Mouse (Mus musculus): ENCODE measurements at regions not wholly inside any gene's neighbourhood (a gene's known extent, or its start where the extent isn't known, plus 50 kb on each side); places are given as distances from the start of the nearest gene placed in this dataset.
A peak's percentile ranks its signal among the peaks of the same experiment; 100 is the strongest.

DNA sequence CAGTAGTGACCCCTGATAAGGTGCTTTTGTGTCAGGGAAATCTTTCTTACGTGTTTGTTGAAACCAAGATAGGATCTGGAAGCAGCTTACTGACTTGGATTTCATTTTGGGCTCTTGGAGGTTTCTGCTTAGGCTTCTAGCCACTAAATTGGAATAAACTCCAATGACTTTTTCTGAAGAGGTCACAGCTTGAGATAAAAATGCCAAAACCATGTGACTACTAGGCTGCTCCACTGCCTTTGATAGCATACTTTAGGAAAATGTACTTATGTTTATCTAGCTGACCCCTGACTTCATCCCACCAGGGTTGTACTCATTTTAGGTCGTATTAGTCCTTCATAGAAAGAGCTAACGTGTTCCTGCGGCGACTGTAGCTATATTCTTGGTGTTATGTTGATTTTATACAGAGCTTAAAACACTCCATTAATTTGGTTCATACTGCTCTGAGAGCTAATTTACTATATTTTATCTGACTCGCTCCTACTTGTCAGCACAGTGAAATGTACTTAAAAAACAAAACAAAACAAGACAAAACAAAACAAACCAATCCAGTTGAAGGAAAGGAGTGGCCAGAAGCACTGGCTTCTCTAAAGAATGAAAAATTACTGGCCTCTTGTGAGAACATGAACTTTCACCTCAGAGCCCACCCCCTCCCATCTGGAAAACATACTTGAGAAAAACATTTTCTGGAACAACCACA is 168.5 kb upstream of the Pbx1 start:
- no peak for DNase-seq
- intact Hi-C loops (cut with DNase I; ENCODE audit: low total_unique reads), result no loop called here

DNA sequence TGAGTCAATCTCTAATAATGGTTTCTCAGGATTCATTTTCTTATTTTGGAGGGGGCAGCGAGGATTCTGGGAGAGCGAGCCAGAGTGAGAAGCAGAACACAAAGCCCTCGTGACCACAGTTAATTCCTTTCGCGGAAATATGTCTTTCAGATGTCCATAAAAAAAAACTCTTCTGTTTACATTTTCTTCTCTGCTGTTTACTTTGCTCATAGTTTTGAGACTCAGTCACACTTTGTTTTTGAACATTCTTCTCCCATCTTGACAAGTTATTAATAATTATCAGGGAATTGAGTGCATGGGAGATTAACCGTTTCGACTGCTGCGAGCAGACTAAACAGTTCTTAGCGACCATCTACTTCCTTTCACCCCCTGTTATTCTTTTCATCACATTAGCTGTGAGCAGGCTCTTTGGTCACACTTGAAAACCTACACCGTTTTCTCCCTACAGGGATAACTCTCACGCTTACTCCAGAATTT is 166.2 kb upstream of the Pbx1 start:
- DNase-seq, result no peak
- intact Hi-C loops (cut with DNase I; ENCODE audit: low total_unique reads), result no loop called here

DNA sequence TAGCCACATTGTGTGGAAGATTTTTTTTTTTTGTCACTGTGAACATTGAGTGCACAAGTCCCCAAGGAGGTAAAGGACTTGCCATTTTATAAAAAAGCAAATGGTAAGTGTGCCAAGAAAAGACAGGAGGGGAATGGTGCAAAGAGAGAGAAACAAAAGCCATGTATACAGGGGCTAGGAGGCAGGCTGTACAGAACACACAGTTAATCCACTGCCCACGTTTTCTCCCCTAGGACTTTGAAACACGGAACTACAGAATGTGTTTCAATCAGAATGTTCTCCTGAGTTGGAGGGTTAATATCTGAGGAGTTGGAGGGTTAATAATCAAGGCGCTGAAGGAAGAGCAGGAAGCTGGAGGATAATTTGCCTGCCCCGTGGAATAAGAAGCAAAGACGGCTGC is 165.4 kb upstream of the Pbx1 start:
- DNase-seq, result no peak

DNA sequence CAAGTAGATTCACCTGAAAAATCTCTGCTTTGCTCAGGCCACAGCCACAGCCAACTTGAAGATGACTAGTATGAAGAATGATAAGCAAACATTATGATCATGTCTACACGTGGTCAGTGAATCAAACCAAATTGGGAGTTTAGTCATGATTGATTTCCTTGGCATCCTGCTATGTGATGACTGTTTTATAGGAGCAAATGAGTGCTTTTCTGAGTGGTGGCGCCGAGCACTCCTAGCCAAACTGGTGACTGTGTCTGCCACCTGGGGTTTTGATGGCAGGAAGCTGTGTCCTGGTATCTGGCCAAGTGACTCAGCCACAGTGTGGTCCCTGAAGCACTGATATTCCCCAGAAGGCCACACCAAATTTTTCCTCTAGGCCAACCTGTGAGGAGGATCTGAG is 152.1 kb upstream of the Pbx1 start:
- intact Hi-C loops (cut with DNase I; ENCODE audit: low total_unique reads), result no loop called here
- DNase-seq, result peak; percentile 9

More for the DNA sequence above, 165.4 kb upstream of the Pbx1 start:
- intact Hi-C loops (cut with DNase I; ENCODE audit: low total_unique reads), result no loop called here

- no peak for DNase-seq
- intact Hi-C loops (cut with DNase I; ENCODE audit: low total_unique reads), result no loop called here
These were observed 150.4 kb upstream of the Pbx1 start for GRCm38 (mm10) chr1:168582434-168582833.

GRCm38 (mm10) chr1:168569930-168570515 is 138.0 kb upstream of the Pbx1 start:
- DNase-seq, result no peak
- intact Hi-C loops (cut with DNase I; ENCODE audit: low total_unique reads), result no loop called here

DNA sequence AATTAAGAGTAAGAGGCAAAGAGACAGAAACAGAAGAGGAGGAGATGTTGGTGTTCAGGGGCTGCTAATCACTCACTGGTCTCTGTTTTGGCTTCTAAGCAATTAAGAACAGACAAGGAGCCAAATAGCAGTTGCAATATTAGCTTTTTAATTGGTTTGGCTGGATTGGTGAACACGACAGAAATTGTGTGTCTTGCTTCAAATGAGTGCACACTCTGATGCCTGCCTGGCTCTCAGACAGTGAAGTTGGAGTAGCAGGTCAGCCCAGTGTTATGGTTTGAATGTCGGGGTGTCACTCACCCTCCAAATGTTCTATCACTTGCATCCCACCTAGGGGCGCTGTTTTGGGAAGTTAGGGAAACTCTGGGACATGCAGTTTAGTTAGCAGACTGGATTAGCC is 120.3 kb upstream of the Pbx1 start:
- intact Hi-C loops (cut with DNase I; ENCODE audit: low total_unique reads), result no loop called here
- no peak for DNase-seq

GRCm38 (mm10) chr1:168549807-168550435 is 117.9 kb upstream of the Pbx1 start:
- intact Hi-C loops (cut with DNase I; ENCODE audit: low total_unique reads), result no loop called here
- DNase-seq, result no peak

GRCm38 (mm10) chr1:168546156-168546555 is 114.1 kb upstream of the Pbx1 start:
- no peak for DNase-seq
- intact Hi-C loops (cut with DNase I; ENCODE audit: low total_unique reads), result no loop called here

DNA sequence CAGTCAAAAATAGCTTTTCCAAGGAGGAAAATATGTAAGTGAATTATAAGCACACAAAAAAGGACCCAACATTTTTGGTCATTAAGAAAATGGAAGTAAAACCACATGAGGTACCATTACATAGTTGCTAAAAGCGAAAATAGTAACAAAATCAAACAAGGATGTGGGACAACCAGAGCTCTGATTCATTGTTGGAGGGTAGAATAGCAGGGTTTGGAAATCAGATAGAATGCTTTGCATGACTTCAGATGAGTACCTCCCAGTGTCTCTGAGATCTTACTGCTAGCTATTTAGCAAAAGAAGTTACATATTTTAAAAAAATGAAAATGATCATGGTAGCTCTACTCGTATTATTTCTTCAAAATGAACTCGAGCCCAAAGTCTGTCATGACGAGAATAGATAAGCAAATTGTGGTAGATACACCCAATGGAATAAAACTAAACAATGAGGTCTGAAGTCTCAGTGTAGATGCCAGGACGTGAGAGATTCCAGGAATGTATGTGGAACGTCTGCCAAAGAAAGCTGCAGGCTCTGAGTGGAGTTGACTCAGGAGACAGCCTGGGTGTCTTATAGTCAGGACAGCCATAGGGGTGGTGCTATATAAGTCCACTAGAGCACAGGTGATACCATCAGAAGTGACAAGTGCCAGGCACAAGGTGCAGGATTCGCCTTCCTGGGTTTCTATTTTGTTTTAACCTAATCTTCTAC is 113.2 kb upstream of the Pbx1 start:
- intact Hi-C loops (cut with DNase I; ENCODE audit: low total_unique reads), result no loop called here

GRCm38 (mm10) chr1:168541231-168541630 is 109.2 kb upstream of the Pbx1 start:
- no peak for DNase-seq
- intact Hi-C loops (cut with DNase I; ENCODE audit: low total_unique reads), result no loop called here

More for the DNA sequence above, 113.2 kb upstream of the Pbx1 start:
- no peak for DNase-seq

- intact Hi-C loops (cut with DNase I; ENCODE audit: low total_unique reads), result no loop called here
- no peak for DNase-seq
These were observed 86.0 kb upstream of the Pbx1 start for GRCm38 (mm10) chr1:168518087-168518486.

GRCm38 (mm10) chr1:168506326-168506725 is 74.3 kb upstream of the Pbx1 start:
- intact Hi-C loops (cut with DNase I; ENCODE audit: low total_unique reads), result no loop called here
- no peak for DNase-seq

DNA sequence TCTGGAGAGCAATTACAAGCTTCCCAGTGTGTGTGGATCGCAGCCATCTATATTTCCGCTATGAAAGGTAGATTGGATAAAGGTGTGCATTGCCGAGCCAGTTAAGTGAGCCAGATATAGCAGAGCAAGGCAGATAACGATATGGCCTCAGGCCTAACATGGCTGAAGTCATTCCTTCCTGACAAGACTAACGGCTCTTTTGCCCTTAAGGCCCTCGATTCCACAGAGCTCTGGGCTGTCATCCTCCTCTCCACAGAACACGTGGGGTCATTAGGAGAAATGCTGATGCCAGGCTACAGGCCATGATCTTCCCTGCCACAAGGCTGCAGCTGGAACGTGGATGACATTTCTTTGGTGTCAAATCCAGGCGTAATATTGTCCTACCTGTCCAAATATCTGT is 72.7 kb upstream of the Pbx1 start:
- DNase-seq, result no peak
- intact Hi-C loops (cut with DNase I; ENCODE audit: low total_unique reads), result no loop called here

GRCm38 (mm10) chr1:168502266-168502665 is 70.2 kb upstream of the Pbx1 start:
- DNase-seq, result peak; percentile 21

DNA sequence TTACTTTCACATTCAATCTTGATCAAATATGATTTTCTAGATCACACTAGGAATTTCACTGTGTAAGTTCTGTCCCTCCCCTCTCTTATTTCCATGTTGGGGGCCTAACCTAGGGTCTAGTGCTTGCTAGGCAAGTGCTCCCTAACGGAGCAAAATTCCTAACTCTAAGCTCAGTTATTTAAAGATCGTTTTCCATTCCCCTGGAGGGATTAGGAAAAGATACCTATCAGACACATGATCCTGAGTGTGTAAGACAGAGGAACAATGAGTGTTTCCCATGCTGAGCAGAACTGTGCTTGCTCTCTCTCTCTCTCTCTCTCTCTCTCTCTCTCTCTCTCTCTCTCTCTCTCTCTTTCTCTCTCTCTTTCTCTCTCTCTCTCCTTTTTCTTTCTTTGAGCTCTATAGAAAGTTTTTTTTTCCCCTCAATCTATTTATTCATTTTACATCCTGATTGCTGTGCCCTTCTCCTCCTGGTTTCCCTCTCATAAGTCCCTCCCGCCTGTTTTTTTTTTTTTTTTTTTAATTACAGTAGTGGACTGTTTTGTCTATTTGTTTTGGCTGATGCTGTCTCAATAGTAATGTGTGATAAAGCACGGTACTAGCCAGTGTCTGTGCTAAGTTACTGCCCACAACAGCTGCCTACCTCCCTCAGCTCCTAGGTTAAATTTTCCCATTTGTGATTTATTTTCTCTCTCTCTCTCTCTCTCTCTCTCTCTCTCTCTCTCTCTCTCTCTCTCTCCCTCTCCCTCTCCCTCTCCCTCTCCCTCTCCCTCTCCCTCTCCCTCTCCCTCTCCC is 69.5 kb upstream of the Pbx1 start:
- DNase-seq, result no peak
- intact Hi-C loops (cut with DNase I; ENCODE audit: low total_unique reads), result no loop called here

More at GRCm38 (mm10) chr1:168502266-168502665, 70.2 kb upstream of the Pbx1 start:
- intact Hi-C loops (cut with DNase I; ENCODE audit: low total_unique reads), result no loop called here

DNA sequence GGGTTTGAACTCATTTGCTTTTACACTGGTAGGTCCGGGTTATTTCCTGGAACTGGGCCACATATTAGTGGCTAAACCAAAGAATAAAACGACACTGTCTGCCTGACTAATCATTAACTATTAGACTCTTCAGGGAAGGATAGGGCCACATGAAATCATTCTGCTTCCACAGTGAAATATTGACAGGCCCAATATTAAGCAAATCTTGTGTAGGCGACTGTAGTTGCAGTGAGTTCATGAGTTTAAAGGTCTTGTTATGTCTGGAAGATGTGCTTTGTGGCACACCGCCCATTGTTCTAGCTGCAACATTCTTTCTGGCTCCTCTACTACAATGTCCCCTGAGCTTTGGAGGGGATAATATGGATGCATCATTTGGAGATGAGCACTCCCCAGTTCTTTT is 65.7 kb upstream of the Pbx1 start:
- intact Hi-C loops (cut with DNase I; ENCODE audit: low total_unique reads), result no loop called here
- no peak for DNase-seq

- DNase-seq, result no peak
- intact Hi-C loops (cut with DNase I; ENCODE audit: low total_unique reads), result no loop called here
These were observed 63.8 kb upstream of the Pbx1 start for GRCm38 (mm10) chr1:168495687-168496527.

GRCm38 (mm10) chr1:168487492-168487891 is 55.4 kb upstream of the Pbx1 start:
- intact Hi-C loops (cut with DNase I; ENCODE audit: low total_unique reads), result no loop called here
- DNase-seq, result no peak

Data from gastrocnemius, postnatal 14 days (tissue).